Mouse (Mus musculus) ES-E14 (cell line): ENCODE measurements around the gene Phactr4. TPM values are rescaled to one million over a fixed set of nuclear protein-coding genes. Genes with fewer than 3 reads are reported as not detected.

Experiments used
- DNase-seq: peaks from one replicate; pipeline ENCODE4 v3.0.0-alpha.2; 2013; ENCODE audit warnings: low read depth, low spot score
- H3K27ac ChIP-seq: 2 replicates; pipeline ENCODE4 v1.5.1; 2012; ENCODE audit warnings: low read depth, mild to moderate bottlenecking, low read length, moderate library complexity, mixed read lengths; ENCODE audit not compliant: poor library complexity, insufficient read depth, severe bottlenecking
- H3K36me3 ChIP-seq: 2 replicates; pipeline ENCODE4 v1.6.1; 2012; ENCODE audit warnings: mild to moderate bottlenecking, low read length, moderate library complexity, mixed read lengths; ENCODE audit not compliant: control insufficient read depth, poor library complexity, insufficient read depth, severe bottlenecking
- H3K4me1 ChIP-seq, 2 experiments: fragments of 150-350 bp in 1 of 2; sonication (generic) in 1 of 2; 2 replicates each; pipeline ENCODE4 v1.6.1; 2012; ENCODE audit warnings: low read length in 2 of 2, mild to moderate bottlenecking in 1 of 2, mixed read lengths in 1 of 2; ENCODE audit not compliant: control insufficient read depth in 2 of 2, insufficient read depth in 2 of 2, poor library complexity in 1 of 2
- H3K4me3 ChIP-seq, 2 experiments: fragments of 150-350 bp in 1 of 2; sonication (generic) in 1 of 2; 2 replicates each; pipeline ENCODE4 v1.5.1; 2012; ENCODE audit warnings: low read length in 2 of 2, low read depth in 1 of 2, mild to moderate bottlenecking in 1 of 2, mixed read lengths in 1 of 2; ENCODE audit not compliant: insufficient read depth in 1 of 2, poor library complexity in 1 of 2, severe bottlenecking in 1 of 2
- H3K9ac ChIP-seq: 2 replicates; pipeline ENCODE4 v1.6.1; 2012; ENCODE audit warnings: low read depth, mild to moderate bottlenecking, low read length, mixed read lengths; ENCODE audit not compliant: poor library complexity, insufficient read depth, severe bottlenecking
- H3K9me3 ChIP-seq: fragments of 150-350 bp; sonication (generic); 2 replicates; pipeline ENCODE4 v1.6.1; 2012; ENCODE audit warnings: low read depth, mild to moderate bottlenecking, low read length; ENCODE audit not compliant: control insufficient read depth, insufficient read depth
- CHD2 ChIP-seq: IDR thresholded peaks from 2 replicates; pipeline ENCODE4 v1.6.1; 2014; ENCODE audit warnings: mild to moderate bottlenecking, low read depth, low read length, inconsistent platforms
- HCFC1 ChIP-seq: IDR thresholded peaks from 2 replicates; pipeline ENCODE4 v1.6.1; 2012; ENCODE audit warnings: low read length, inconsistent platforms, borderline replicate concordance; ENCODE audit not compliant: insufficient read depth
- MAFK ChIP-seq: IDR thresholded peaks from 2 replicates; pipeline ENCODE4 v1.6.1; 2014; ENCODE audit warnings: mild to moderate bottlenecking, low read depth, low read length, inconsistent platforms; ENCODE audit not compliant: insufficient read depth
- ZC3H11A ChIP-seq: IDR thresholded peaks from 2 replicates; pipeline ENCODE4 v1.6.1; 2012; ENCODE audit warnings: low read depth, mild to moderate bottlenecking, inconsistent platforms, low read length, borderline replicate concordance
- ZNF384 ChIP-seq: IDR thresholded peaks from 2 replicates; pipeline ENCODE4 v1.6.1; 2012; ENCODE audit warnings: low read depth, low read length, inconsistent platforms
- in situ Hi-C, 2 experiments: fragments of 600-800 bp; cut with MboI; formaldehyde crosslinking; loops; one replicate each; pipeline ENCODE4 v1.15.1; 2025; ENCODE audit warnings: low sequenced_read_pairs in 2 of 2, inconsistent platforms in 1 of 2; ENCODE audit not compliant: unreplicated experiment in 2 of 2
- total RNA-seq: library from RNA; depleted of rRNA; stranded (reverse); fragments of 300-350 nt; gene quantifications from 2 replicates; pipeline ENCODE4 v1.2.3, GENCODE M21; 2012

Phactr4 gene
- total RNA-seq, 1 experiment, result 7.8 TPM

- Histone ChIP-seq H3K36me3 (peaks cover 25% of the 10 kb centered on the region; the same call in 1 of the 2 replicates), H3K9me3 (no peaks in the 10 kb centered on the region), H3K4me1 (peaks cover 2 to 3% of the 10 kb centered on the region in 2 experiments; a peak in 2 of 4 replicates), H3K27ac (no peak overlapping the region), H3K4me3 (no peak overlapping the region), H3K9ac (no peak overlapping the region)
- DNase-seq, result no peak
- TF ChIP-seq MAFK (no peak), ZNF384 (no peak), CHD2 (no peak), HCFC1 (no peak), ZC3H11A (no peak)
- in situ Hi-C loops, result no loop called here
These were observed 95.8 kb downstream of the Phactr4 start for GRCm38 (mm10) chr4:132326481-132326880.

- no peak for TF ChIP-seq HCFC1
- no peak for TF ChIP-seq MAFK
- TF ChIP-seq CHD2, result peak; percentile 80
- TF ChIP-seq ZC3H11A, result no peak
- TF ChIP-seq ZNF384, result 0 out of 2 replicates have a peak, but pooled peaks have one; percentile 5
- Histone ChIP-seq H3K9me3 (no peaks in the 10 kb centered on the region), H3K36me3 (peaks cover 27% of the 10 kb centered on the region), H3K4me1 (peaks cover 7 to 14% of the 10 kb centered on the region in 2 experiments; a peak in 3 of 4 replicates), H3K27ac (no peak overlapping the region; the same call in 1 of the 2 replicates), H3K9ac (no peak overlapping the region), H3K4me3 (no peak overlapping the region)
- DNase-seq, result no peak
- in situ Hi-C loops, result no loop called here
These were observed 106.6 kb downstream of the Phactr4 start for GRCm38 (mm10) chr4:132315711-132316110.

- Histone ChIP-seq H3K9ac (no peak overlapping the region), H3K9me3 (no peaks in the 10 kb centered on the region), H3K36me3 (peaks cover 36% of the 10 kb centered on the region), H3K27ac (no peak overlapping the region), H3K4me1 (peaks cover 7 to 14% of the 10 kb centered on the region in 2 experiments; a peak in 3 of 4 replicates), H3K4me3 (no peak overlapping the region)
- TF ChIP-seq MAFK (no peak), ZC3H11A (no peak), HCFC1 (no peak), CHD2 (no peak), ZNF384 (no peak)
- no peak for DNase-seq
- in situ Hi-C loops, result no loop called here
These were observed 109.7 kb downstream of the Phactr4 start for GRCm38 (mm10) chr4:132312627-132313026.

- Histone ChIP-seq H3K36me3 (peaks cover 36% of the 10 kb centered on the region), H3K4me1 (peaks cover 5 to 13% of the 10 kb centered on the region in 2 experiments; a peak in 3 of 4 replicates), H3K4me3 (no peak overlapping the region), H3K9me3 (no peaks in the 10 kb centered on the region), H3K9ac (no peak overlapping the region), H3K27ac (no peak overlapping the region)
- TF ChIP-seq MAFK (no peak), CHD2 (0 out of 2 replicates have a peak, but pooled peaks have one; percentile 42)
- no peak for DNase-seq
- in situ Hi-C loops, result no loop called here
These were observed 110.5 kb downstream of the Phactr4 start for GRCm38 (mm10) chr4:132311801-132312200.

GRCm38 (mm10) chr4:132311209-132311608, 111.1 kb downstream of the Phactr4 start:
- no peak overlapping the region for H3K27ac ChIP-seq

More at GRCm38 (mm10) chr4:132311209-132311608, 111.1 kb downstream of the Phactr4 start:
- in situ Hi-C loops, result no loop called here
- H3K4me3 ChIP-seq, result no peak overlapping the region
- TF ChIP-seq CHD2 (no peak), ZNF384 (peak; percentile 84)
- DNase-seq, result no peak
- no peaks in the 10 kb centered on the region for H3K9me3 ChIP-seq
- H3K9ac ChIP-seq, result no peak overlapping the region
- H3K4me1 ChIP-seq, result peaks cover 5 to 9% of the 10 kb centered on the region in 2 experiments; a peak in 3 of 4 replicates
- H3K36me3 ChIP-seq, result peaks cover 36% of the 10 kb centered on the region
